In genomic region chr6:85029671-85030070, GRCm38 (mm10) we compare ENCODE assay signal across 18 mouse cellular contexts. TPM values are rescaled to one million over a fixed set of nuclear protein-coding genes. Genes with fewer than 3 reads are reported as not detected.
DNase-seq lines count a peak whose midpoint lies in the region; ATAC-seq lines count a peak whose summit lies in the region.
"Had no signal": no experiment of that assay in that cellular context is flagged by ENCODE, and none has a peak within 500 bp of the region (broad histone marks: within the 10 kb centered on the region; RNA-seq: fewer than 3 reads in every experiment).

No protein-coding gene starts in this region.

- peak overlapping the region; percentile 28; the same call in 1 of the 2 replicates for H3K27ac ChIP-seq in heart, embryonic 15.5 days
- no peak overlapping the region for H3K27ac ChIP-seq in heart, embryonic 10.5 days
- H3K27ac ChIP-seq: hindbrain, embryonic 15.5 days; liver, embryonic 13.5 days; stomach, postnatal 0 days had no signal

- peak; percentile 33 for DNase-seq in adrenal gland, adult 2 months
- DNase-seq in adrenal gland, postnatal 4 days (ENCODE audit: low spot score in 2 of 2): no peak
- no peak for DNase-seq in heart, embryonic 10.5 days (ENCODE audit: low spot score)
- DNase-seq in retina, postnatal 1 day: peak; percentile 18
- DNase-seq in retina, embryonic 14.5 days (ENCODE audit: low spot score): no peak
- no peak for DNase-seq in thymus, postnatal 10 days (ENCODE audit: low spot score in 2 of 2)
- DNase-seq in spleen, adult 12 weeks (ENCODE audit: low spot score): no peak
- DNase-seq: cerebellum, postnatal 10 days; forebrain, postnatal 0 days; gastrocnemius, postnatal 36 days; kidney, adult 8-10 months; liver, embryonic 13.5 days; spleen, adult 18-20 months had no signal

- no peak overlapping the region for H3K4me2 ChIP-seq in heart, embryonic 15.5 days
- H3K4me2 ChIP-seq: hindbrain, embryonic 15.5 days; liver, embryonic 13.5 days had no signal

- no peaks in the 10 kb centered on the region for H3K27me3 ChIP-seq in heart, embryonic 15.5 days
- H3K27me3 ChIP-seq in heart, embryonic 10.5 days (ENCODE audit: insufficient read depth, poor library complexity, severe bottlenecking): no peaks in the 10 kb centered on the region
- H3K27me3 ChIP-seq: hindbrain, embryonic 15.5 days; liver, embryonic 13.5 days had no signal

- no peaks in the 10 kb centered on the region for H3K36me3 ChIP-seq in heart, embryonic 15.5 days
- H3K36me3 ChIP-seq in heart, embryonic 10.5 days: no peaks in the 10 kb centered on the region
- H3K36me3 ChIP-seq: G1E; hindbrain, embryonic 15.5 days; liver, embryonic 13.5 days had no signal

- peak; percentile 69; the same call in 1 of the 2 replicates for ATAC-seq in heart, embryonic 15.5 days (replicated peaks; ENCODE audit: insufficient number of reproducible peaks, insufficient read depth, low FRiP score, low read depth)
- ATAC-seq: forebrain, postnatal 0 days had no signal

- 50% methylated on average over 1 of the region's 1 CpGs for WGBS in heart, embryonic 15.5 days
- 56% methylated on average over 1 of the region's 1 CpGs for WGBS in heart, embryonic 10.5 days

- no peak overlapping the region for H3K9ac ChIP-seq in heart, embryonic 15.5 days
- H3K9ac ChIP-seq: forebrain, postnatal 0 days; hindbrain, embryonic 15.5 days; liver, embryonic 13.5 days had no signal

- no peak overlapping the region for H3K4me3 ChIP-seq in heart, embryonic 15.5 days
- H3K4me3 ChIP-seq in heart, embryonic 10.5 days: no peak overlapping the region
- H3K4me3 ChIP-seq: hindbrain, embryonic 15.5 days; liver, embryonic 13.5 days; megakaryocyte, embryonic 14.5 days had no signal

- no peaks in the 10 kb centered on the region for H3K4me1 ChIP-seq in heart, embryonic 15.5 days (replicated peaks)
- no peaks in the 10 kb centered on the region for H3K4me1 ChIP-seq in heart, embryonic 10.5 days
- H3K4me1 ChIP-seq: hindbrain, embryonic 15.5 days; liver, embryonic 13.5 days had no signal

- H3K9me3 ChIP-seq in heart, embryonic 15.5 days (replicated peaks): no peaks in the 10 kb centered on the region
- no peaks in the 10 kb centered on the region for H3K9me3 ChIP-seq in heart, embryonic 10.5 days
- H3K9me3 ChIP-seq: G1E; hindbrain, embryonic 15.5 days; liver, embryonic 13.5 days; megakaryocyte, embryonic 14.5 days had no signal

RNA-seq across cellular contexts. Expression of gene Exoc6b, which starts 39.6 kb away (rescaled TPM):
- total RNA-seq in adrenal gland, adult 2 months (2021): 10 to 100 TPM; 42.8 to 45.1 TPM
- 5.8 and 7.4 TPM in 2 replicates for polyA plus RNA-seq in adrenal gland, adult 2 months (2012; rRNA removed)
- total RNA-seq in adrenal gland, postnatal 4 days (2021): 10 to 100 TPM; 42.7 to 55.3 TPM
- polyA plus RNA-seq in heart, embryonic 15.5 days (2015; fragmentation: Nextera tagmentation; extraction: Ambion mirVana): 15.2 and 17.1 TPM in 2 replicates
- polyA plus RNA-seq in heart, embryonic 10.5 days (2016; fragmentation: Nextera tagmentation; extraction: Ambion mirVana): 19.7 and 21.0 TPM in 2 replicates

Comparison
In these comparisons a context has a peak if more than half of its experiments do, and no peak if none do; other contexts are left out.
1. DNase-seq: peak in adrenal gland, adult 2 months (single experiment) and retina, postnatal 1 day (single experiment); none in adrenal gland, postnatal 4 days (0 of 2), heart, embryonic 10.5 days (single experiment), retina, embryonic 14.5 days (single experiment), thymus, postnatal 10 days (0 of 2) and spleen, adult 12 weeks (single experiment).